Mouse (Mus musculus): ENCODE measurements at regions not wholly inside any gene's neighbourhood (a gene's known extent, or its start where the extent isn't known, plus 50 kb on each side); places are given as distances from the start of the nearest gene placed in this dataset.

DNA sequence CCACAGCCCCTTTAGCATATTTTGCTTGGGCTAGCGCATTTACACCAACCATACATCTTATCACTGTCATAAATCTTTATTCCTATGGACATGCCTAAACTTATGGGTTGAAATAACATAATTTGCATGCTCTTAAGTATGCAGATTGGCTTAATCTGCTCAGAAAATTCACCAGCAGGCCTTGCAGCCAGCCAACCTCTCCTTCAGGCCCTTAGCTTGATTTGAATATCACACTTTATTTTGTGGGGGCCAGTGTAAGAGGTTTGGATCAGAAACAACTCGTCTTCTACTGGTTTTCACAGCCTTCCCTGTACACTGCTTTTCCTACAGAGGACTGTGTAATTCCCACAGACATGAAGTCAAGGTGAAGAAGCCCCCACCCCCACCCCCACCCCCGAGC lies 153.0 kb downstream of the 4930564D02Rik start:
- H3K27ac ChIP-seq = no peak overlapping the region
- no peaks in the 10 kb centered on the region for H3K36me3 ChIP-seq (ENCODE audit: insufficient read depth, low read length)
- H3K27me3 ChIP-seq (ENCODE audit: insufficient read depth, low read length) = no peaks in the 10 kb centered on the region
- DNase-seq (ENCODE audit: low spot score) (no peak), ATAC-seq (no peak)
- WGBS = 63% methylated on average over 3 of the region's 3 CpGs
- H3K9me3 ChIP-seq (ENCODE audit: low read length) = no peaks in the 10 kb centered on the region
- no peak overlapping the region for H3K9ac ChIP-seq (replicated peaks; ENCODE audit: low read length)
- H3K4me2 ChIP-seq (ENCODE audit: low read depth, low read length) = no peak overlapping the region
- no peaks in the 10 kb centered on the region for H3K4me1 ChIP-seq (ENCODE audit: insufficient read depth, low read length)
- H3K4me3 ChIP-seq (ENCODE audit: low read length) = no peak overlapping the region
- TF ChIP-seq CTCF (IDR thresholded peaks at IDR 0.05; ENCODE audit: low read depth) = no peak

DNA sequence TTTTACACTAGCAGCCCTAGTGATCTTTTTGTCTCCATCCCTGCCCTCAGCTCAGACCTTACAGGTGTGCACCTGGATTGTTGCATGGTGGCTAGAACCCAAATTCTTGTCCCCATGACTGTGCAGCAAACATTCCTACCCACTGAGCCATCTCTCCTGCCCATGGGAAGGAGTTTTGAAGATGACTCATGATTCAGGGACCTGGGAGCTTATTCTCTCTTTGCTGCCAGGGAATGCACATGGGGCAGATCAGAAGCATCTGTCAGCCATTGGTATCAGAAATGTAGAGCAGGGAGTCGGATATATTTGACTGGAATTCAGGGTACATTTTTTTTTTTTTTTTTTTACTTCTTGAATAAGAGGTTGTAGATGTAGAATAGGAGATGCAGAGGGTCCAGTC lies 154.0 kb downstream of the 4930564D02Rik start:
- no peaks in the 10 kb centered on the region for H3K27me3 ChIP-seq (ENCODE audit: insufficient read depth, low read length)
- no peak overlapping the region for H3K4me3 ChIP-seq (ENCODE audit: low read length)
- H3K27ac ChIP-seq = no peak overlapping the region
- H3K36me3 ChIP-seq (ENCODE audit: insufficient read depth, low read length) = no peaks in the 10 kb centered on the region
- ATAC-seq (no peak), DNase-seq (ENCODE audit: low spot score) (no peak)
- H3K9ac ChIP-seq (replicated peaks; ENCODE audit: low read length) = no peak overlapping the region
- WGBS = 83% methylated on average over 1 of the region's 1 CpGs
- no peaks in the 10 kb centered on the region for H3K9me3 ChIP-seq (ENCODE audit: low read length)
- no peak overlapping the region for H3K4me2 ChIP-seq (ENCODE audit: low read depth, low read length)
- no peaks in the 10 kb centered on the region for H3K4me1 ChIP-seq (ENCODE audit: insufficient read depth, low read length)
- TF ChIP-seq CTCF (IDR thresholded peaks at IDR 0.05; ENCODE audit: low read depth) = no peak

DNA sequence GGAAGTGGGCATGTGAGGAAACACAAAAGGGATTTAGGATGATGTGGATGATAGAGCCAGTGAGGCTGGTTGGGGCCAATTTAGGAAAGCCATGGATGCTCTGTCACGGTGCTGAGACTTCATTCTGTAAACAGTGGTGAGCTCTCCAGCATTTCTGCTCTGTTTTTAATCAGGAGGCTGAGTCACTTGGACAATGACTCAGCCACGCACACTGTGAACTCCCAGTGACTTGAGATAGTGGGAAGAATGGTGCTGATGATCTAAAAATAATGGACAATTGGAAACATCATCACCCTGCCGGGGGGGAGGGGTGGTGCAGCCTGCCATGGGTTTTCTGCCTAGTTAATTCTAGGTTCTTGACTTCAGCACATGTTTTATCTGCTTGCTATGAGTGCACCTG lies 156.3 kb downstream of the 4930564D02Rik start:
- no peak overlapping the region for H3K27ac ChIP-seq
- ATAC-seq = no peak
- no peaks in the 10 kb centered on the region for H3K9me3 ChIP-seq (ENCODE audit: low read length)
- H3K36me3 ChIP-seq (ENCODE audit: insufficient read depth, low read length) = no peaks in the 10 kb centered on the region
- no peak overlapping the region for H3K4me3 ChIP-seq (ENCODE audit: low read length)
- DNase-seq (ENCODE audit: low spot score) = no peak
- H3K27me3 ChIP-seq (ENCODE audit: insufficient read depth, low read length) = no peaks in the 10 kb centered on the region
- no peak overlapping the region for H3K4me2 ChIP-seq (ENCODE audit: low read depth, low read length)
- 73% methylated on average over 3 of the region's 3 CpGs for WGBS
- TF ChIP-seq CTCF (IDR thresholded peaks at IDR 0.05; ENCODE audit: low read depth) = no peak
- H3K4me1 ChIP-seq (ENCODE audit: insufficient read depth, low read length) = no peaks in the 10 kb centered on the region
- no peak overlapping the region for H3K9ac ChIP-seq (replicated peaks; ENCODE audit: low read length)

DNA sequence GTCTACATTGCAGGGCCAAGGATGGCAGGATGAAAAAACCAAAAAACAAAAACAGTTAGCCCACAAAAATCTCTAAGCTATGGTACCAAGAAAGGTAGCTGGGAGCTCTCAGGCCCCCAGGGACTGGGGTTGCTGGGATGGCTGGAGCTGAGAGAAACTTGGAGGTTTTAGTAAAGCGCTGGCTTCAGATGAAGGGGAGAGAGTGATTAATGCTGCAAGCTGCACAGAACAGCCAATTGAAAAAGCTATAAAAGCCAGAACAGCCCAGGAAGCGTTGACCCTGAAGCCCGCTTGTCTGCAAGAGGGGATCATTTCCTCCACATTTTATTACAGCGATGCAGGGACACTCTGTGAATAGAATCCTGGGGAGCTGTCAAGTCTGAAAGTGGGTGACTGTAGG lies 157.0 kb downstream of the 4930564D02Rik start:
- WGBS = 54% methylated on average over 4 of the region's 4 CpGs

DNA sequence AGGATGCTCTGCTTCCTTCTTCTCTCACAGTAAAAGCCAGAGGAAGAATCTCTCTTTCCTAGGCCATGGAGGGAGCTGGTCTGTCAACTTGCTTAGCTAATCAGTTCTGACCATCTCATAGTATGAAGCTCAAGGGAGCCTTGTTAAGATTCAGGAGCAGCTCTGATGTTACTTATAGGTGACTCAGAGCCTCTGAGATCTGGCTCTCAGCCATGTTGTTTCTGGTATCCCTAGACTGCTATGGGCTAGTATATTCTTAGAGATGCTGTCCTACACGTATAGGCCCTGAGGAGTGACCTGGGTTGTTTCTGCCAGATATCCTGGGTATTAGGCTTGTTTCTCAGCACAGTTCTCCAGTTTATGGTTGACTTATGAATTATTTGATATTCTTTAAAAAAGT lies 160.9 kb downstream of the 4930564D02Rik start:
- TF ChIP-seq CTCF (IDR thresholded peaks at IDR 0.05; ENCODE audit: low read depth) = no peak
- Histone ChIP-seq H3K9me3 (ENCODE audit: low read length) (no peaks in the 10 kb centered on the region), H3K9ac (replicated peaks; ENCODE audit: low read length) (no peak overlapping the region), H3K4me2 (ENCODE audit: low read depth, low read length) (no peak overlapping the region), H3K27ac (no peak overlapping the region), H3K4me3 (ENCODE audit: low read length) (no peak overlapping the region), H3K27me3 (ENCODE audit: insufficient read depth, low read length) (no peaks in the 10 kb centered on the region), H3K4me1 (ENCODE audit: insufficient read depth, low read length) (no peaks in the 10 kb centered on the region), H3K36me3 (ENCODE audit: insufficient read depth, low read length) (no peaks in the 10 kb centered on the region)
- DNase-seq (ENCODE audit: low spot score) = no peak
- no peak for ATAC-seq
- 78% methylated on average over 1 of the region's 1 CpGs for WGBS

More for the DNA sequence above, 157.0 kb downstream of the 4930564D02Rik start:
- H3K27ac ChIP-seq = no peak overlapping the region
- no peak overlapping the region for H3K9ac ChIP-seq (replicated peaks; ENCODE audit: low read length)
- H3K4me2 ChIP-seq (ENCODE audit: low read depth, low read length) = no peak overlapping the region
- no peak overlapping the region for H3K4me3 ChIP-seq (ENCODE audit: low read length)
- no peak for DNase-seq (ENCODE audit: low spot score)
- H3K4me1 ChIP-seq (ENCODE audit: insufficient read depth, low read length) = no peaks in the 10 kb centered on the region
- TF ChIP-seq CTCF (IDR thresholded peaks at IDR 0.05; ENCODE audit: low read depth) = no peak
- no peaks in the 10 kb centered on the region for H3K27me3 ChIP-seq (ENCODE audit: insufficient read depth, low read length)
- no peaks in the 10 kb centered on the region for H3K9me3 ChIP-seq (ENCODE audit: low read length)
- ATAC-seq = no peak
- H3K36me3 ChIP-seq (ENCODE audit: insufficient read depth, low read length) = no peaks in the 10 kb centered on the region

DNA sequence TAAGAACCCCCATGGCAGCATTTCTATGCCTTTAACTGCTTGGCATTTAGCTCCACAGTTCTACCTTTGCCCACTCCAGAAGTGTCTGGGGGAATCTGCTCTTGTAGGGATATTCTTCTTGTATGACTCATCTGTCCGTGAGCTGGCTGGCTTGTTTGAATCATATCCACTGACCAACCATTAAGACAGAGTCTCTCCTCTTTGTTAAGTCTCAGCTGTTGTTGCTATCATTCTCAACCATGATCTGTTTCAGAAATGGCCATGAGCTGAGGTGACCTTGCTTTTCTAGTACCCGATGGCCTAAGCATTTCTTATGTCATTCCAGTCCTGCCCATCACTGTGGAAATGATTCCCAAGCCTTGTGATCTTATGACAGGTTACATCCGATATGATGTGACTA lies 161.8 kb downstream of the 4930564D02Rik start:
- ATAC-seq = no peak
- Histone ChIP-seq H3K27me3 (ENCODE audit: insufficient read depth, low read length) (no peaks in the 10 kb centered on the region), H3K36me3 (ENCODE audit: insufficient read depth, low read length) (no peaks in the 10 kb centered on the region), H3K4me1 (ENCODE audit: insufficient read depth, low read length) (no peaks in the 10 kb centered on the region), H3K4me3 (ENCODE audit: low read length) (no peak overlapping the region), H3K4me2 (ENCODE audit: low read depth, low read length) (no peak overlapping the region), H3K9ac (replicated peaks; ENCODE audit: low read length) (no peak overlapping the region), H3K9me3 (ENCODE audit: low read length) (no peaks in the 10 kb centered on the region), H3K27ac (no peak overlapping the region)
- no peak for TF ChIP-seq CTCF (IDR thresholded peaks at IDR 0.05; ENCODE audit: low read depth)
- WGBS = 86% methylated on average over 3 of the region's 3 CpGs
- no peak for DNase-seq (ENCODE audit: low spot score)

DNA sequence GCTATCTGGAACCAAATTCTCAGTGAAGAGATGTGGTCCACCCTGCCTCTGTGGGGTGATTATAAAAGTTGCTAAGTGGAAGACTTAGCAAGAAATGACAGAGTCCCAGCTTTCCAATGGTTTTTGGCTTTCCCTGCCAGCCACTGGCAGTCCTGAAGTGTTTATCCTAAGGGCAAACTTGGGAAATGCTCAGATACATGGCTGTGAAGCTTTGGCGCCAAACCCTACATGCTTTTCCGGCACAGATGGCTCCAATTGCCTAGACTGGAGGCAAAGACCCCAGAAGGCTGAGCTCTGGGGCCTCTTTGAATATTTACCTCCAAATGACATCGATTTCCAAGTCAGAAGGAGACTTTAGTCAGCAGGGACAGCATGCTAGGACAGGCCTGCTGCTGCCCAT lies 174.4 kb downstream of the 4930564D02Rik start:
- TF ChIP-seq CTCF (IDR thresholded peaks at IDR 0.05; ENCODE audit: low read depth) = no peak
- Histone ChIP-seq H3K27ac (no peak overlapping the region), H3K9ac (replicated peaks; ENCODE audit: low read length) (no peak overlapping the region), H3K4me3 (ENCODE audit: low read length) (no peak overlapping the region), H3K27me3 (ENCODE audit: insufficient read depth, low read length) (no peaks in the 10 kb centered on the region), H3K4me2 (ENCODE audit: low read depth, low read length) (no peak overlapping the region), H3K4me1 (ENCODE audit: insufficient read depth, low read length) (no peaks in the 10 kb centered on the region), H3K36me3 (ENCODE audit: insufficient read depth, low read length) (no peaks in the 10 kb centered on the region), H3K9me3 (ENCODE audit: low read length) (no peaks in the 10 kb centered on the region)
- 77% methylated on average over 3 of the region's 3 CpGs for WGBS
- no peak for DNase-seq (ENCODE audit: low spot score)
- ATAC-seq = no peak
